Comparison of ENCODE assay signal across 17 mouse cellular contexts in genomic region chr9:87970586-87970985, GRCm38 (mm10).
"Had no signal": no experiment of that assay in that cellular context is flagged by ENCODE, and none has a peak within 500 bp of the region (broad histone marks: within the 10 kb centered on the region; RNA-seq: fewer than 3 reads in every experiment).

No protein-coding gene starts in this region.

- DNase-seq: retina, postnatal 1 day; right cerebral cortex, adult 18-20 months; right cerebral cortex, postnatal 14 days; right cerebral cortex, postnatal 25 days; right cerebral cortex, postnatal 4 days; spleen, adult 18-20 months; thymus, adult 18-20 months; thymus, adult 2 months; thymus, postnatal 14 days; thymus, postnatal 25 days; thymus, postnatal 36 days; thymus, postnatal 4 days had no signal

- H3K27me3 ChIP-seq: neural tube, embryonic 12.5 days; neural tube, embryonic 13.5 days; neural tube, embryonic 15.5 days; stomach, embryonic 15.5 days had no signal

- H3K4me2 ChIP-seq: neural tube, embryonic 12.5 days; neural tube, embryonic 13.5 days; neural tube, embryonic 15.5 days; stomach, embryonic 15.5 days had no signal

- H3K9ac ChIP-seq: neural tube, embryonic 12.5 days; neural tube, embryonic 13.5 days; neural tube, embryonic 15.5 days; stomach, embryonic 15.5 days had no signal

- H3K9me3 ChIP-seq: neural tube, embryonic 12.5 days; neural tube, embryonic 13.5 days; neural tube, embryonic 15.5 days; stomach, embryonic 15.5 days had no signal

- H3K4me1 ChIP-seq: neural tube, embryonic 12.5 days; neural tube, embryonic 13.5 days; neural tube, embryonic 15.5 days had no signal

- H3K36me3 ChIP-seq: neural tube, embryonic 12.5 days; neural tube, embryonic 13.5 days; neural tube, embryonic 15.5 days; stomach, embryonic 15.5 days had no signal

- H3K27ac ChIP-seq: neural tube, embryonic 12.5 days; neural tube, embryonic 13.5 days; neural tube, embryonic 15.5 days; stomach, embryonic 15.5 days; stomach, postnatal 0 days had no signal

- H3K4me3 ChIP-seq: neural tube, embryonic 12.5 days; neural tube, embryonic 13.5 days; neural tube, embryonic 15.5 days; stomach, embryonic 15.5 days had no signal
